Mouse (Mus musculus): ENCODE measurements at regions not wholly inside any gene's neighbourhood (a gene's known extent, or its start where the extent isn't known, plus 50 kb on each side); places are given as distances from the start of the nearest gene placed in this dataset.

- TF ChIP-seq EP300 (optimal IDR thresholded peaks at IDR 0.05) (no peak), CTCF (IDR thresholded peaks at IDR 0.05; ENCODE audit: low read depth) (no peak)
These were observed 222.6 kb upstream of the Btg1 start for GRCm38 (mm10) chr10:96394210-96394609.

Data from stomach, postnatal 0 days (tissue).